Mouse (Mus musculus) hindlimb bud, embryonic 11.5 days (tissue): ENCODE measurements around the gene Rasgrp2.

Experiments used
- DNase-seq: peaks from one replicate; pipeline ENCODE4 v3.0.0-alpha.2; 2012; ENCODE audit warnings: low read depth, low spot score; ENCODE audit errors: extremely low spot score

Rasgrp2 gene

GRCm38 (mm10) chr19:6382323-6382924, 16.7 kb upstream of the Rasgrp2 start:
- no peak for DNase-seq

DNA sequence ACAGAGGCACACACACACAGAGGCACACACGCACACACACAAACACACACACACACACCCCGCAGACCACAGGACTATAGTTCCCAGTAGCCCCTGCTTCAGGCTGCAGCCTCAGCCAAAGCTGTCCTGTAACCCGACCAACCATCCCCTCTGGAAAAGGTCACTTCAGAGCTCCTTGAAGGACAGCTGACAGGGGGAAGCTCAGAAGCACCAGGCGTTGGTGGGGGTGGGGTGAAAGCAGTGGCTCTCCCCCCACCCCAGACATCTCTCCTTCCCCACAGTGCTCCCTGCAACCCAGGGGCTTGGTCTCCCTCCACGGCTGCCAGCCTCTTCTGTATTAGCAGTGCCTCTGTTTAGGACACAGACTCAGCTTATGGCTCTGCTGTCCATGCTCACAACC, 15.7 kb upstream of the Rasgrp2 start:
- no peak for DNase-seq

DNA sequence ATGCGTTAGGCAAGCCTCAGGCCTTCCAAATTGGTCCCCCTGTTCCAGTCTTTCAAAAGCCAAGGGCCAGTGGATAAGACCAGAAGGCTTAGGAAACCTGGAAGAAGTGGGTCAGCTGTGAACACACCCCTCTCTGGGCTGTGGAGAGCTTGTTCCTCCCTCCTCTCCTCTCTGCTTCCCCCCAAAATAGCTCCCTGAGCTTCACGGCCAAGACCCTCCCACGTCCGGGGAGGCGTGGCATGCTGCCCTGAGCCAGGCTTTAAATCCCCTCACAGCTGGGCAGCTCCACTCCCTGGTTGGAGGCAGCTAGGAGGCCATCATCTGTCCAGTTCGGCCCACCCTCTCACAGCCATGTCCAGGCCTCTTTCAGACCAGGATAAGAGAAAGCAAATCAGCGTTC, 15.0 kb upstream of the Rasgrp2 start, which contains the start of gene Pygm:
Gene Pygm (plus strand): TSS at position 272 of the 400 bp plus-strand sequence.
- DNase-seq, result no peak

GRCm38 (mm10) chr19:6384954-6385353, 14.2 kb upstream of the Rasgrp2 start:
- no peak for DNase-seq

- no peak for DNase-seq
Measured at GRCm38 (mm10) chr19:6385419-6385818, 13.7 kb upstream of the Rasgrp2 start.

DNA sequence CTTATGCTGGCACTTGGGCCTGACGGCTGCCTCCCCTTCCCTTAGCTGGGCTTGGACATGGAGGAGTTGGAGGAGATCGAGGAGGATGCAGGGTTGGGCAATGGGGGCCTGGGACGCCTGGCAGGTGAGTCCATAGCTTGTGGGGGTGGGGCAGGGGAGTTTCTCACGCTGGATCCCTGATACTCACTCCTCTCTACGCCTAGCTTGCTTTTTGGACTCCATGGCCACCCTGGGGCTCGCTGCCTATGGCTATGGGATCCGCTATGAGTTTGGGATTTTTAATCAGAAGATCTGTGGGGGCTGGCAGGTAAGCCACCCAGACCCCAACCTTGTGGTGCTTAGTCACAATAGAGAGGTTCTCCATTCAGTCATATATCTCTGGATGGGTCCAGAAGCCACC, 13.3 kb upstream of the Rasgrp2 start:
- DNase-seq, result no peak

DNA sequence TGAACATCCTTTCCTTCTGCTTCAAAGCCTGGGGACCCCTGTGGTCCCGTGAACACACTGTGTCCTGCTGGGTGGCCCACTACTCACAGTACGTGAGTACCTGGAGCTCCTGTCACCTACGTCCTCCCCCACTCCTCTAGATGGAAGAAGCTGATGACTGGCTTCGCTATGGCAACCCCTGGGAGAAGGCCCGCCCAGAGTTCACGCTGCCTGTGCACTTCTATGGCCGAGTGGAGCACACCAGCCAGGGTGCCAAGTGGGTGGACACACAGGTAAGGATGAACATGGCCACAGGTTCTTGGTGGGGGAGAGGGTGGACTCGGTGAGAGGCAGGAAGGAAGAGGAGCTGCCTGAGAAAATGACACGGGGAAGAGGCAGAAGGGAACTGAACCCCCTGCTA, 12.9 kb upstream of the Rasgrp2 start:
- no peak for DNase-seq

DNA sequence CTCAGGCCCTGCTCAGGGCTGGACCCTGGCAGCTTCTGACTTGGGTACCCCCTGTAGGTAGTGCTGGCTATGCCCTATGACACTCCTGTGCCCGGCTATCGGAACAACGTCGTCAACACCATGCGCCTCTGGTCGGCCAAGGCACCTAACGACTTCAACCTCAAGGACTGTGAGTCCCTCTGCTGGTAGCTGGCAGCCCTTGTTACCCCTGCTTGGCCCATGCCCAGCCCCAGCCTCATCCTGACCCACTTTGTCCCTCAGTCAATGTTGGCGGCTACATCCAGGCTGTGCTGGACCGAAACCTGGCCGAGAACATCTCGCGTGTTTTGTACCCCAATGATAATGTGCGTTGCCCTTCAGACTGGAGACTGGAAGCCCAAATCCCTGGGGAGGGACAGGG, 11.1 kb upstream of the Rasgrp2 start:
- no peak for DNase-seq

DNA sequence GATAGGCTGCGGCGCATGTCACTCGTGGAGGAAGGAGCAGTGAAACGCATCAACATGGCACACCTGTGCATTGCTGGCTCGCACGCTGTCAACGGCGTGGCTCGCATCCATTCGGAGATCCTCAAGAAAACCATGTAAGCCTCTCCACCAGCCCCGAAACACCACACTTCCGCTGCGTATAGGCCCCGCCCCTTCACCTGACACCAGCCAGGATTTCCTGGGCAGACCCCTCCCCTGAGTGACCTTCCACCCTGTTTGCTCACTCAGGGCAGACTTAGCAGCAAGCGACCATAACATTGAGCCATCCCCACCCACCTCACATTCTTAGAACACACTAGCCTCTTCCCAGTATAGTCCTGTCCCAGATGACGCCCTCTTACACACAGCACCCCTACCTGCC, 9.3 kb upstream of the Rasgrp2 start:
- DNase-seq, result no peak

GRCm38 (mm10) chr19:6390251-6390650, 8.9 kb upstream of the Rasgrp2 start:
- no peak for DNase-seq

- DNase-seq, result no peak
Measured at GRCm38 (mm10) chr19:6392743-6393393, 6.3 kb upstream of the Rasgrp2 start.

GRCm38 (mm10) chr19:6393637-6394036, 5.5 kb upstream of the Rasgrp2 start:
- no peak for DNase-seq

DNA sequence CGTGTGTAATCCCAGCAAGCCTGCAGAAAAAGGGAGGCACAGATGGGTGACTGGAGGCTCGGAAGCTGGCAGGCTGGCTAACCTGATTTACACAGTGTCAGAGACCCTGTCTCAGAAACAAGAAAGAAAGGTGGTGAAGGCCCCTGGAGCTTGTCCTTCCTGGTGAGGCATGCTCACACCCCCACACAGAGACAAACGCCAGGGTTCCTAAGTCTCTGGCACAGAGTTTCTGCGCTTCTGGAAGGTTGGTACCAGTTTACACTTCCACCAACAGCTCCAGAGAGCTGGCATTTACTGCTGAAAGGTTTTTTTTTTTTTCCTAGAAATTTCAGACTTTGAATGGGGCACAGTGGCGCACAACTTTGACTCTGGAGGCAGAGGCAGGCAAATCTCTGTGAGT, 2.9 kb upstream of the Rasgrp2 start:
- DNase-seq, result no peak

- DNase-seq, result no peak
Measured at GRCm38 (mm10) chr19:6397582-6398249, 1.4 kb upstream of the Rasgrp2 start.

- DNase-seq, result no peak
Measured at GRCm38 (mm10) chr19:6398447-6399284, 474 bp upstream of the Rasgrp2 start.

GRCm38 (mm10) chr19:6400096-6401086, 1.3 kb downstream of the Rasgrp2 start:
- no peak for DNase-seq

GRCm38 (mm10) chr19:6401131-6401815, 2.1 kb downstream of the Rasgrp2 start:
- DNase-seq, result no peak

GRCm38 (mm10) chr19:6401951-6402350, 2.8 kb downstream of the Rasgrp2 start:
- no peak for DNase-seq

DNA sequence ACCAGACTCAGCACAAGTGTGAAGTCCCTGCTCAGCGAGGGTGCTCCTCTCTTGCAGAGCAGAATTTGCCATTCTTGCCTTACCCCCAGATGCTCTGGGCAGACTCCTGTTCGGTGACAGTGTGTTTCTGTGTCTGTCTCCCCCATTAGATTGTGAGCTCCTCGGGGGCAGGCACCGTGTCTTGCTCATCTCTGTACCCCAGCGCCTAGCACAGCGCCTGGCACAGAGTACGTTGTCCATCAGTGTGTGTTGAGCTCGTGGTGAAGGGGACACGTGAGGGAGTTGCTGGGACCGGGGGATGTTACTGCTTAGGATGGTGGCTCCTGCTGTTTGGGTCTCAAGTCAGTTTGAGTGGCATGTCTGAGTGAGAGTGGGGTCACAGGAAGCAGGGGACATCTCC, 4.7 kb downstream of the Rasgrp2 start:
- DNase-seq, result no peak

DNA sequence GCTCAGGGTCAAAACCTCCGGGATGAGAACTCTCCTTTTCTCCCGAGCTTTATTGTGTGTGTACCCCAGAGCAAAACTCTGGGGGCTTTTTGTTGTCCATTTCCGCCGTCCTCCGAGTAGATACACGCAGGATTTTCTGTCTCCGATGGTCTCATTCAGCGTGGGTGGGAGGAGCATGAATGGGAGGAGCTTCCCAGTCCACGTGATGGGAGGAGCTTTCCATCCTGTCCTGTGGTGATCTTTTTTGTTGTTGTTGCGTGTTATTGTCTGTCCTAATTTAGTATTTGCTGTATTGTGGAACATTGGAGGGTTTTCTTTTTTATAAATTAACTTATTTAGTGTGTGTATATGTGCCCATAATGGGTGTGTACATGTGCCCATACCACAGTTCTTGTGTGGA, 6.3 kb downstream of the Rasgrp2 start:
- DNase-seq, result no peak
